Mouse (Mus musculus) small intestine, adult 2 months (tissue): ENCODE data around the gene Hsd3b7. TPM values are rescaled to one million over a fixed set of nuclear protein-coding genes. Genes with fewer than 3 reads are reported as not detected.
A peak's percentile ranks its signal among the peaks of the same experiment; 100 is the strongest.
"Not testable (repeated sequence)": the region's sequence is repeated elsewhere in the genome, so short reads cannot be mapped to it uniquely, and the experiment has no call there.

ENCODE experiments used
- H3K27ac ChIP-seq: fragments of 200-500 bp; 2 replicates; pipeline ENCODE4 v1.5.1; 2012; ENCODE audit warnings: low read depth, low read length, control low read depth, inconsistent platforms; ENCODE audit not compliant: insufficient read depth
- H3K27me3 ChIP-seq: fragments of 200-500 bp; 2 replicates; pipeline ENCODE4 v1.6.1; 2012; ENCODE audit warnings: mild to moderate bottlenecking, moderate library complexity, low read length, inconsistent platforms; ENCODE audit not compliant: control insufficient read depth, insufficient read depth
- H3K36me3 ChIP-seq: fragments of 200-500 bp; 2 replicates; pipeline ENCODE4 v1.6.1; 2012; ENCODE audit warnings: mild to moderate bottlenecking, low read length, control low read depth, inconsistent platforms; ENCODE audit not compliant: control insufficient read depth, insufficient read depth
- H3K4me1 ChIP-seq: fragments of 200-500 bp; 2 replicates; pipeline ENCODE4 v1.6.1; 2012; ENCODE audit warnings: low read length, inconsistent platforms, mixed read lengths; ENCODE audit not compliant: control insufficient read depth, insufficient read depth, insufficient read length
- H3K4me3 ChIP-seq: fragments of 200-500 bp; 2 replicates; pipeline ENCODE4 v1.5.1; 2012; ENCODE audit warnings: low read depth, mild to moderate bottlenecking, control low read depth, inconsistent platforms, low read length, moderate library complexity
- CTCF ChIP-seq: fragments of 200-500 bp; IDR thresholded peaks from 2 replicates; pipeline ENCODE4 v1.5.1; 2012; ENCODE audit warnings: low read depth, mild to moderate bottlenecking, control low read depth, inconsistent platforms, low read length, moderate library complexity, mixed read lengths; ENCODE audit not compliant: insufficient replicate concordance, insufficient read length; ENCODE audit errors: extremely low read depth
- POLR2A ChIP-seq: fragments of 200-500 bp; IDR thresholded peaks from 2 replicates; pipeline ENCODE4 v1.6.1; 2012; ENCODE audit warnings: low read depth, mild to moderate bottlenecking, control low read depth, inconsistent platforms, low read length, moderate library complexity
- WGBS: fragments of 180-500 bp; shearing (Covaris S2); methylation state at CpG from one replicate; pipeline ENCODE4 v1.1.7; 2018; 5-methylcytosine and 5-hydroxymethylcytosine counted together
- polyA plus RNA-seq: library from polyadenylated mRNA; depleted of rRNA; stranded (reverse); fragments of >200 nt; gene quantifications from 2 replicates; pipeline ENCODE4 v1.2.3, GENCODE M21; 2012

The Hsd3b7 gene
- polyA plus RNA-seq, 1 experiment: 45.7 TPM

GRCm38 (mm10) chr7:127769651-127770038 lies 30.8 kb upstream of the Hsd3b7 start, which contains the start of gene Orai3:
Orai3 (plus strand) TSS chr7:127769815.
- H3K27ac ChIP-seq: peak within 1 kb of the TSS; percentile 76
- H3K4me1 ChIP-seq: peaks cover 9% of the 10 kb centered on the region
- no peak for TF ChIP-seq CTCF
- TF ChIP-seq POLR2A: peak; percentile 77
- peak within 1 kb of the TSS; percentile 79 for H3K4me3 ChIP-seq
- peaks cover 9% of the 10 kb centered on the region; the same call in 1 of the 2 replicates for H3K36me3 ChIP-seq
- H3K27me3 ChIP-seq: no peaks in the 10 kb centered on the region
- WGBS: under 1% methylated on average over 24 of the region's 24 CpGs

DNA sequence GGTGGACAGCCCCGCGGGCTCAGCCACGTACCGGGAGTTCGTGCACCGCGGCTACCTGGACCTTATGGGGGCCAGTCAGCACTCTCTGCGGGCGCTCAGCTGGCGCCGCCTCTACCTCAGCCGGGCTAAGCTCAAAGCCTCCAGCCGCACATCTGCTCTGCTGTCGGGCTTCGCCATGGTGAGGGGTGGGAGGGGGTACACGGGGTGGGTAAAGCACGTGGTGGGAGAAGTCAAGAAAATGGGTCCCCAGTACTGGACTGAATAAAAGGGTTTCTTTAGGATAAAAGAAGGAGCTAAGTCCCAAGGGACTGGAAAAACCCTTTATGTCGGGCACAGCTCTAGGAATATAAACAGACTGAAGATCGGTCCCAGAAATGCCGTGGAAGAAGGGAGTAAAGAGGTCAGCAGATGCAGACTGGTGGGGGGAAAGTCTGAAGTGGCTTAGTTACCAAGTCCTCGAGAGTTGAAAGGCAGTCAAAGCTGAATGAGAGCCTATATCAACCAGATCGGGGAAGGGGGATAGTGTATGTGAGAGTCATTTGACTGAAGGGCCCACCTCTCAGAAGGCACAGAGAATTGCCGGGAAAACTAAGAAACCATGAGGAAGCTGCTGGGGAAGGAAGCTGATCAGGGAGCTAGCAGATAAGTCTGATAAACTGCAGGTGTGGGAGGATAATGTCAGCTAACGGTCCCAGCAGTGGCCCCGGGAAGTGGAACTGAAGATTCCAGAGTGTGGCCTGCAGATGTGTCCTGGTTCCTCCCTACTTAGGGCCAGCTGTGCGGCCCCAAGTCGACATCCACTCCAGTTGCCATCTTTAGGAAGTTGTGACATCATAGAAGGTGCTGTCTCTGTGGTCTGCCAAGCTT lies 30.1 kb upstream of the Hsd3b7 start:
- 2% methylated on average over 27 of the region's 27 CpGs for WGBS
- peak overlapping the region; percentile 79 for H3K4me3 ChIP-seq

GRCm38 (mm10) chr7:127771262-127771661 lies 29.1 kb upstream of the Hsd3b7 start:
- no peak overlapping the region for H3K27ac ChIP-seq
- 69% methylated on average over 5 of the region's 5 CpGs for WGBS
- no peak for TF ChIP-seq CTCF
- TF ChIP-seq POLR2A: no peak
- H3K27me3 ChIP-seq: no peaks in the 10 kb centered on the region
- peaks cover 9% of the 10 kb centered on the region for H3K4me1 ChIP-seq
- H3K36me3 ChIP-seq: peaks cover 3% of the 10 kb centered on the region; the same call in 1 of the 2 replicates
- H3K4me3 ChIP-seq: no peak overlapping the region

More for the DNA sequence above, 30.1 kb upstream of the Hsd3b7 start:
- peaks cover 9% of the 10 kb centered on the region for H3K4me1 ChIP-seq
- no peaks in the 10 kb centered on the region for H3K27me3 ChIP-seq
- peaks cover 8% of the 10 kb centered on the region; the same call in 1 of the 2 replicates for H3K36me3 ChIP-seq
- TF ChIP-seq CTCF (no peak), POLR2A (no peak)
- peak overlapping the region; percentile 51 for H3K27ac ChIP-seq

- Histone ChIP-seq H3K27me3 (no peaks in the 10 kb centered on the region), H3K4me3 (no peak overlapping the region), H3K27ac (no peak overlapping the region), H3K4me1 (peaks cover 9% of the 10 kb centered on the region), H3K36me3 (peaks cover 3% of the 10 kb centered on the region; the same call in 1 of the 2 replicates)
- TF ChIP-seq POLR2A: no peak
- no peak for TF ChIP-seq CTCF
- 21% methylated on average over 3 of the region's 3 CpGs for WGBS
These were observed 28.3 kb upstream of the Hsd3b7 start for GRCm38 (mm10) chr7:127772080-127772479.

DNA sequence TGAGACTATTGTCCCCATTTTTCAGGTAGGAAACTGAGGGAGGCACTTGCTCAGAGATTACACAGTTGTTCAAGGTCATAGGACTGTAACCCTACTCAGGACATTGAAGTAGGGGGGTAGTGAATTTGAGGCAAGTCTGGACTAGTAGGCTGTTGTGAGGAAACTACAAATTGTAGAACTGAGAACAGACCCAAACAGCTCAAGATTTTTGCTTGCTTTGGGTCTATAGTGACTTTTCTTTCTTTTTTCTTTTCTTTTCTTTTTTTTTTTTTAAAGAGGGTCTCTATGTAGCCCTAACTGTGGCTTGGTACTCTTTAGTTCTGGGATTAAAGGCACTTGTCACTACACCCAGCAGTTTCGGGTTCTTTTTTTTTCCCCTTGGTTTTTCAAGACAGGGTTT lies 27.8 kb upstream of the Hsd3b7 start:
- Histone ChIP-seq H3K27ac (no peak overlapping the region), H3K27me3 (no peaks in the 10 kb centered on the region), H3K36me3 (peaks cover 2% of the 10 kb centered on the region; the same call in 1 of the 2 replicates), H3K4me1 (peaks cover 9% of the 10 kb centered on the region), H3K4me3 (no peak overlapping the region)
- TF ChIP-seq CTCF (no peak), POLR2A (no peak)
- 100% methylated on average over 1 of the region's 1 CpGs for WGBS

DNA sequence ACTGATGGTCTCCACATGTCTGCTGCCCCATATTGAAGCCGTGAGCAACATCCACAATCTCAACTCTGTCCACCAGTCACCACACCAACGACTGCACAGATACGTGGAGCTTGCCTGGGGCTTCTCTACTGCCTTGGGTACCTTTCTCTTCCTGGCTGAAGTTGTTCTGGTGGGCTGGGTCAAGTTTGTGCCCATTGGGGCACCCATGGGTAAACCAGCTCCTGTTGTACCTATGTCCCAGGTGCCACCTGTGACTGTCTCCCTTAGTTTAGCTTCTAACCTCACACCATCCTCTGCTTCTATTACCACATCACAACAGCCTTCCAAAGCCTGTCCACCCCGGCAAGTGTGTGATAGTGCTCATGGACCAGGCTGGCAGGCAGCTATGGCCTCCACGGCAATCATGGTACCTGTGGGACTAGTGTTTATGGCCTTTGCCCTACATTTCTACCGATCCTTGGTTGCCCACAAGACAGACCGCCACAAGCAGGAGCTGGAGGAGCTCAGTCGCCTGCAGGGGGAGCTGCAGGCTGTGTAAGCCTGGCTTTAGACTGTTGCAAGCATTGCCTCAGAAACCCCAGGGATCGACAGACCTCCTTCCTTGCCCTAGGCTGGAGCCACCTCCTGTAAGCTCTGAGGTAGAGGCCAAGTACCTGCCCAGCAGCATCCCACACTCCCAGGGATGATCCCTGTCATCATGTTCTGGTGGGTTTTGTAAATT lies 26.6 kb upstream of the Hsd3b7 start:
- TF ChIP-seq CTCF: peak; percentile 69; the same call in 1 of the 2 replicates
- TF ChIP-seq POLR2A: no peak
- no peak overlapping the region for H3K4me3 ChIP-seq
- H3K4me1 ChIP-seq: peaks cover 9% of the 10 kb centered on the region
- 37% methylated on average over 9 of the region's 9 CpGs for WGBS
- no peaks in the 10 kb centered on the region for H3K27me3 ChIP-seq
- H3K27ac ChIP-seq: no peak overlapping the region
- no peaks in the 10 kb centered on the region for H3K36me3 ChIP-seq

DNA sequence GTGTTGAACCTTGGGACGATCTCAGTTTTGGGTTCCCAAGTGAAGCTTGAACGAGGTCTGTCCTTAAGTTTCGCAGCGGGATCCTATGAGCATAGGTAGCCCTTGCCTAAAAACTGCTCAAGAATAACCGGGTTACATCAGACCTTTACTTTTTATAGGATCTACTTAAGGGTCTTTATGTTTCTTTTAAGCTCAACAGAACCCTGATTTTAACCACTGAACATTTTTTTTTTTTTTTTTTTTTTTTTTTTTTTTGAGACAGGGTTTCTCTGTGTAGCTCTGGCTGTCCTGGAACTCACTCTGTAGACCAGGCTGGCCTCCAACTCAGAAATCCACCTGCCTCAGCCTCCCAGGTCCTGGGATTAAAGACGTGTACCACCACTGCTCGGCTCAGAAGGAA lies 24.6 kb upstream of the Hsd3b7 start:
- H3K36me3 ChIP-seq, H3K27ac ChIP-seq, H3K4me1 ChIP-seq, H3K27me3 ChIP-seq: not testable (repeated sequence)
- 68% methylated on average over 7 of the region's 7 CpGs for WGBS
- peak overlapping the region; percentile 97; the same call in 1 of the 2 replicates for H3K4me3 ChIP-seq
